Mouse (Mus musculus): ENCODE measurements around the gene Jdp2.

DNA sequence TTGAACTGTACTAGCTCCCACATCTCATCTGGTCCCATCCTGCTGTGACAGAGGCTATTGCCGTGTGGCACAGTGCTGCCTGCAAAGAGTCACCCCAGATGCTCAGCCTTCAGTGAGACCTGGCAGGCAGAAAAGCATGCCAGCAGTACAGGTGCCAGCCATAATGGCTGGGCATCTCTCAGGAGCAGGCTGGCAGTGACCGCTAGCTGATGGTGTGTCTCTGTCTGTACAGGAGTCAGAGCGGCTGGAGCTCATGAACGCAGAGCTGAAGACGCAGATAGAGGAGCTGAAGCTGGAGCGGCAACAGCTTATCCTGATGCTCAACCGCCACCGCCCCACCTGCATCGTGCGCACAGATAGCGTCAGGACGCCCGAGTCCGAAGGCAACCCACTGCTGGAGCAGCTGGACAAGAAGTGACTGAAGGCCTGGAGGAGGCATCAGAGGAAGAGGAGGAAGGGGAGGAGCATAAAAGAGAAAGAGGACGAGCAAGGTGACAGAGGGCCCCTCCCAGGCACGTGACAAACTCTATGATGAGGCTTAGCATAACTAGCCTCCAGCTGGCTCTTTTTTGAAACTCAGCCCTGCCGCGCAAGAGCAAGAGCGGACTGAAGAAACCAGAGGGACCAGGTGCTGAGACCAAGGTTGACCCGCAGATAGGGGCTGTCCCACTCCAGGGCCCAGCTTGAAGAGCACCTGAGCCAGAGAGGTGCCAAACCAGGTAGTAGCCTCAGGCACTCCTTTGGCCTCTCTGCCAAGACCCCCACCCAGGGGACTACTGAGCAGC lies 39.9 kb downstream of the Jdp2 start:
- TF ChIP-seq POLR2A (IDR thresholded peaks at IDR 0.05; ENCODE audit: extremely low read depth, insufficient read depth, low read length): no peak
- TF ChIP-seq CTCF (IDR thresholded peaks at IDR 0.05; ENCODE audit: extremely low read depth, insufficient read depth, low read length): no peak

Data from cortical plate, adult 2 months (tissue).